Mouse (Mus musculus) gastrocnemius, postnatal 36 days (tissue): ENCODE data around the gene 2210011C24Rik. TPM values are rescaled to one million over a fixed set of nuclear protein-coding genes. Genes with fewer than 3 reads are reported as not detected.

Experiments
- DNase-seq, 2 experiments: peaks; one replicate each; pipeline ENCODE4 v3.0.0; 2022
- intact Hi-C: fragments of 180-260 bp; cut with DNase I; formaldehyde crosslinking; loops from one replicate; pipeline ENCODE4 v1.15.1; 2025
- microRNA-seq, 2 experiments: library from miRNA; unstranded; fragments of <30 nt; microRNA quantifications; one replicate each; pipeline ENCODE4 v1.2.0; 2021
- total RNA-seq, 2 experiments: library from RNA; stranded (reverse); gene quantifications; 2 replicates each; pipeline ENCODE4 v1.2.3; 2021

2210011C24Rik gene
- total RNA-seq, 2 experiments from 2014 or later, result 2.6 to 5.6 TPM

DNA sequence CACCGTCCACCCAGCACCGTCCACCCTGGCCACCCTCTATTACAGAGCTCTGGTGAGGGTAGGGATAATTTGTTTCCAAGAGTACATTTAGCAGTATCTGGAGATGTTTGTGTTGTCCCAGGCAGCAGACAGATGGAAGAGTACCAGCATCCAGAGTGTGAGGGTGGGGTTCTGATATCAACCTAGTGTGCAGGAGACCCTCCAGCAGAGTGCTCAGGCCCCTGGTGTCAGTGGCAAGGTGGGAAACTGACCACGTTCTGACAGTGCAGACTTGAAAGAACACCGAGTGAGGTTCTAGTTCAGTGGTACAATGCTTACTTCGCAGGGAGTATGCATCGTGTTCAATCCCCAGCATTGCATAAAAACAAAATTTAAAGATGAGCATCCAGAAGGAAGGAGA lies 40.3 kb downstream of the 2210011C24Rik start:
- intact Hi-C loops, result no loop called here
- no peak for DNase-seq

GRCm38 (mm10) chr8:83971121-83971520 lies 40.9 kb downstream of the 2210011C24Rik start:
- intact Hi-C loops, result no loop called here
- DNase-seq, result no peak

DNA sequence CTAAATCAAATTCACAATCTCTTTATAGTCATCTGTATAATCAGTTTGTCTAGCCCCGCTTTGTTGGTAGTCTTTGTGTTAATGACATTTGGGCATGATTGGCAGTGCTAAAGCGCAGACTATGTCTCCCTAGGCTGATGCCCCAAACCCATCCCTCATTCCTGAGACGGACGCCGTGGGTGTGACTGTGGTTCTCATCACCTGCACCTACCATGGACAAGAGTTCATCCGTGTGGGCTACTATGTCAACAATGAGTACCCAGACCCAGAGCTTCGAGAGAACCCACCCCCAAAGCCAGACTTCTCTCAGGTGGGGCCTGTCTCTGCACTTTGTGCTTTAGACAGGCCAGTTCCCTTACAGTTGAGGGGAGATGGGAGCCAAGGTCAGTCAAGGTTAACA lies 44.3 kb downstream of the 2210011C24Rik start:
- intact Hi-C loops, result no loop called here
- no peak for DNase-seq

DNA sequence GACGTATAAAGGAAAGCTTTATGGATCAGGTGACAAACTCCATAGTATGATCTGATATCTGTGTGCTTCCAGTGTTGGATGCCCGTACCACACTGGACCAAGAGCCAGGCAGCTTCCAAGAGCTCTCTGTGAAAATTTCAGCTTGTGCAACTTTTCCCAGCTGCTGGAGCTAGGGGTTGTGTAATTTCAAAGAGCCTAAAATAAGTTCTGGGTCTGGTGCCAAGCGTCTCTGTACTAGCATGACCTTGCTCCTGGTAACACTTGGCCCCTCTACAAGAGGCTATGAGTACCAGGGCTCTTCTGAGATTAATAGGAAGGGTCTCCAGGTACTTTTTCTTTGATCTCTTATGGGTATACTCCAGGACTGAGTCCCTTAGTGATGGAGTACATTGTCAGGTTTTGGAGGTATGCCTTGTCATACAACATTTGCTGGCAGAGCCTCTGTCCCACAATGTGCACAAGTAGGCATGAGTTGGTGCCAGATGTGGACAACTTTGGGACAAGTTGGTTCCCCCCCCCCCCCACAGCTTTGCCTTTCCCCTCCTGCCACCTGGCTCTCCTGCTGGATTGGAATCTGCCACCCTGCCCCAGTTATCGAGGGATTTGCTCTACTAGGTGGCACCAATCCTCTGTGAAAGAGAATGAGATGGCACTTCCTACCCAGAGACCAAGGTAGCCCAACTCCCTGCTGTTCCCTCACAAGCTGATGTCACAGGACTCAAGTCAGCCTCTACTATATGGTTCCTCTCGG lies 47.8 kb downstream of the 2210011C24Rik start:
- no peak for DNase-seq
- intact Hi-C loops, result no loop called here

Small RNA genes lying within 50 kb of the gene (microRNA-seq; reads per million reads assigned to microRNA genes)
- 10.4 to 14.1 reads per million in 2 experiments for gene Mir1199
- gene Mir8111, result 3.2 to 11.1 reads per million in 2 experiments

Other genes starting within 250 kb of the 2210011C24Rik start
- 10 to 100 TPM; 20.8 to 26.0 TPM for gene Adgrl1, start 112.1 kb downstream of the 2210011C24Rik start, total RNA-seq
- gene Gm10644, start 57.0 kb downstream of the 2210011C24Rik start, total RNA-seq, result under 1 TPM; 0.27 to 0.56 TPM
- under 1 TPM; 0.42 to 0.71 TPM for gene Asf1b, start 56.7 kb downstream of the 2210011C24Rik start, total RNA-seq
- gene Prkaca, start 39.2 kb downstream of the 2210011C24Rik start, total RNA-seq, result 100 to 1,000 TPM; 148 to 165 TPM
- gene Samd1, start 14.5 kb downstream of the 2210011C24Rik start, total RNA-seq, result 10 to 100 TPM; 13.0 TPM
- under 1 TPM in 1 of 2 experiments, not detected in 1; 0.48 TPM for gene 1700067K01Rik, start 10.7 kb downstream of the 2210011C24Rik start, total RNA-seq
- under 1 TPM; 0.10 to 0.12 TPM for gene Palm3, start 9.3 kb upstream of the 2210011C24Rik start, total RNA-seq
- gene Il27ra, start 30.4 kb upstream of the 2210011C24Rik start, total RNA-seq, result under 1 TPM; 0.15 to 0.52 TPM
- not detected for gene Rln3, start 32.8 kb upstream of the 2210011C24Rik start, total RNA-seq
- gene Gm10643, start 53.0 kb upstream of the 2210011C24Rik start, total RNA-seq, result 1 to 10 TPM; 1.6 to 1.7 TPM
- gene Rfx1, start 54.7 kb upstream of the 2210011C24Rik start, total RNA-seq, result 1 to 10 TPM; 4.7 TPM
- 1 to 10 TPM; 4.8 to 5.1 TPM for gene Dcaf15, start 92.6 kb upstream of the 2210011C24Rik start, total RNA-seq
- gene Podnl1, start 113.8 kb upstream of the 2210011C24Rik start, total RNA-seq, result not detected
- gene Cc2d1a, start 135.8 kb upstream of the 2210011C24Rik start, total RNA-seq, result 10 to 100 TPM; 15.7 to 16.1 TPM
- gene 4930432K21Rik, start 135.9 kb upstream of the 2210011C24Rik start, total RNA-seq, result under 1 TPM in 1 of 2 experiments, not detected in 1; 0.28 TPM
- not detected for gene Nanos3, start 173.0 kb upstream of the 2210011C24Rik start, total RNA-seq
- 1 to 10 TPM; 7.1 to 8.4 TPM for gene Zswim4, start 224.9 kb upstream of the 2210011C24Rik start, total RNA-seq
- 100 to 1,000 TPM; 166 to 182 TPM for gene D8Ertd738e, start 237.5 kb upstream of the 2210011C24Rik start, total RNA-seq
- 10 to 100 TPM; 11.0 to 17.3 TPM for gene Mri1, start 245.2 kb upstream of the 2210011C24Rik start, total RNA-seq